Mouse (Mus musculus) liver, adult 2 months (tissue): ENCODE results near the gene Trim14.
"Not testable (repeated sequence)": the region's sequence is repeated elsewhere in the genome, so short reads cannot be mapped to it uniquely, and the experiment has no call there.

Experiments
- CTCF ChIP-seq: fragments of 200-500 bp; IDR thresholded peaks from 2 replicates; pipeline ENCODE4 v1.5.1; 2011; ENCODE audit warnings: low read depth, low read length, control low read depth
- POLR2A ChIP-seq: fragments of 200-500 bp; IDR thresholded peaks from 2 replicates; pipeline ENCODE4 v1.6.1; 2011; ENCODE audit warnings: low read length, control low read depth; ENCODE audit not compliant: insufficient read depth; ENCODE audit errors: extremely low read depth

- not testable (repeated sequence) for TF ChIP-seq POLR2A, CTCF
Observed at GRCm38 (mm10) chr4:46582024-46582423, 46.1 kb upstream of the Trim14 start.
